Mouse (Mus musculus): Measurements from ENCODE around the gene Nalcn.
A peak's percentile ranks its signal among the peaks of the same experiment; 100 is the strongest.

The Nalcn gene

DNA sequence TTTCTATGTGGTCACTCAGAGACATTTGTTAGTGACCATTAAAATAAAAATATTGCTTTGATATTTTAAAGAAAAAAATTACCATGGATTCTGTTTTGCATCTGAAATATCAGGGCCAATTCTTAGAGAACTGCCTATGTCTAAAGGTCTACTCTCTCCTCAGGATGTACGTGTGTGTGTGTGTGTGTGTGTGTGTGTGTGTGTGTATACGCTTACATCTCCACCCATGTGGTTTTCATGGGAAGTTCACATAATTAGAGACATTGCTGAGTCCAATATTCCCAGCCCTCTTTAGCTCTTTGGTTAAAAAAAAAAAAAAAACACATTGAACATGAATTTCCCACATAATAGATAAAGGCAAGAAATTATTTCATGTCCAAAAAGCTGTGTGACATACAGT lies 114.0 kb downstream of the Nalcn start:
- no peak for DNase-seq (ENCODE audit: low spot score)

DNA sequence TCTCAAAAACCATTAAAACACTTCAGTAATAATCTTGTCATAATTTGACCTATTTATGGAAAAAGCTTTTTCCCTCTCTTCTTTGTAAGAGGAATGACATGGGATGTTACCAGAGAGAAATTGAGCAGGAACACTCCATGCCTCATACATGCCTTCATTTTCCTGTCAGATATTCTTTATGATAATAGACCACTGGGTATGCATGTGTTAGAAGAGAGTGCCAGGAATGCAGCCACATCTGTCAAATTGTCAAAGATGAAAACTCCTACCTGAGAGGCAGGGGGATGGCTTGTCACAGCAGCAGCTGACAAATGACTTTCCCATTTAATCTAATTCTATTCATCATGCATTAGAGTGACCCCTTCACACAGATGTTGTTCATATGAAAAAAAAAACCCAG lies 131.4 kb downstream of the Nalcn start:
- DNase-seq (ENCODE audit: low spot score): no peak

DNA sequence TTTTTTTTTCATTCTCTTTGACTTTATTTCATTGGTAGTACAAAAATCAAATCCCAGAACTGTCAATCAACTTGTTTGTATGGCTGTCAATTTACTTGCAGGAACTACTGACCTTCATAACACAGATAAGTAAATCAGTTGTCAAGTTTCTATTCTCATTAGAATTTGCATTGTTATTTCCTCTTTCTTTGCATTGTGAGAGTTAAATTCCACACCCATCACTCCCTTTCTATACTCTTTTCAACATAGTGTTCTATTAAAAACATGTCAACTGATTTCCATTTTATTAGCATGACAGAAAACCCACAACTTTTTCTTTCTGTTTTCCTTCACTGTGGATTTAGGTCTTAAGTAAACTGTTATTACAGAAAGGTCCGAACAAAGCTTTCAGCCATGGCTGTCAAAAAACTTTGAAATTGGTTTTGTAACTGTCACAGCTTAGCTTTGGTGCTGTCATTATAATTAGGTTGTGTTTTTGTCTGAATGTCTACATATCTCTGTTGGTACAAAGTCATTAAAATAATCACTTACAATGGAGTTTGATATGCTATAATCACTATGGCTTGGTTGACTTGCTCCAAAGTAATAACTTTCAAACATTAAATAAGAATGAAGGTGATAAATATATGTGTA lies 138.3 kb downstream of the Nalcn start:
- no peak for DNase-seq (ENCODE audit: low spot score)

DNA sequence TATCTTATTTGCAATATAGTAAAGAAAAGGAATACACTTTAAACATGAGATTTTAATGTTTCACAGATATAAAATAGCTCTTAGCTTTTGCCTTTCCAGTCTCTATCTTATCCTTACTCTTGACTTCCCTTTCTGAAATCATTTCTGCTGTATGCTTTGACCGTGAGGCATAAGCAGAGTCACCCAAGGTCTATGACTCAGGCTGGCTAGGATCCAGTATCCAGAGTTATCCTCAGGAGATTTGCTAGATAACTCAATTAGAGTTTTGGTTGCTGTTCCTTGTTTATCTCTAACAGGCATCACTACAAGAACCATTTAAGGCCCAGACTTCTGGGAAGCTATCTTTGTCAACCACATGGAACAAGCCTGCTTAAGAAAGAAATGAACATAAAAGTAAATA lies 164.9 kb downstream of the Nalcn start:
- no peak for DNase-seq (ENCODE audit: low spot score)

DNA sequence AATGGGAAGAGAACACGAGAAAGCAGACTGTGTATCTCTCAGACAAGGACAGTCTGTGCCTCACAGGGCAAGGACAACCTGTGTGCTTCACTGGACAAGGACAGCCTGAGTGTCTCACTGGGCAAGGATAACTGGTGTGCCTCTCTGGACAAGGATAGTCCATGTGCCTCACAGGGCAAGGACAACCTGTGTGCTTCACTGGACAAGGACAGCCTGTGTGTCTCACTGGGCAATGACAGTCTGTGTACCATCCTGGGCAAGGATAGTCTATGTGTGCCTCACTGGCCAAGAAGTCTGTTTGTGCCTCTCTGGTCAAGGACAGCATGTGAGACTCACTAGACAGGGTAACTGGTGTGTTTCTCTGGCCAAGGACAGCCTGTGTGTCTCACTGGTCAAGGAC lies 180.9 kb downstream of the Nalcn start:
- DNase-seq (ENCODE audit: low spot score): no peak

DNA sequence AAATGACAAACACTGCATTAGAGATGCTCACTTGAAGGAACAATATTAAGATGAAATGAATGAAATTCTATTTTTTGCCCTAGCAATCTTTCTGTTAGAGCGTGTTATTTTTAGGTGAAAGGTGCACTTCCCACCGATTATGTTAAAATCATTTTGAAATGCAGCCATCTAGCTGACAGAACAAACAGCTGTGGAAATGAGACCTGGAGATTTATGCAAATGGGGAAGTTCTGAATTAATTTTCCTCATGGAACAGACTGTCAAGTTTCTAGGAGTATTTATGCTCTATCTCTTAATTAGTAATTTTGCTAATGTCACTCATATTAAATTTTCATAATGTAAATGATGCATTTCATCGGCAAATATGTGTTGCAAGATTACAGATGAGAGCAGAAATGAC lies 191.4 kb downstream of the Nalcn start:
- no peak for DNase-seq (ENCODE audit: low spot score)

DNA sequence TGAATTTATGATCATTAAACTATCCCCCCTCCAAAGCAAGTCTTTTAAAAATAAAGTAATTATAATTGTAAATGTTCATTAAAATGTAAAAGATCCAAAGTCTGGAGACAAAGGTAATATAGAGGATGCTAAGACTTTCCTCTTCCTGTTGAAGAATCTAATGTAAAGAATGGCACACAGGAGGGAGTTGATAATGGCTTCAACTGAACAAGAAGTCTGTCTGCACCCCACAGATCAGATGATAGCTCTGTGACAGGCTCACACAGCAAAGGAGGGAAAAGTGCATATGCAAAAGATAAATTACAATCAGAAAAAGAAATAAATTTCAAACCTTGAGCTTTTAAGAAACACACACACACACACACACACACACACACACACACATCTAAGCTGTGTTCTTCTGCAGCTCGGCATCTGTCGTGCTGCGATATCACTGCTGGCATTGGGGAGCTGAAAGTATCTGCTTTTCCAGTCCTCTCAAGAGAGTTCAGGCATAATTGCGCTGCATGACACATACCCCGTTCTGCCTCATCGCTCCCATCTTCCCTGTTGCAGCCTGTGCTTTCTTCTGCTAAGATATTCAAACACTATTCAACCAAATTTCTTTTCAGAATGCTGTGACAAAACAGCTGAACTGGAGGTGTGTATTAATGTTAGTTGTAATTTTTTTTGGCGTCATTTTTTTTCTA lies 250.6 kb downstream of the Nalcn start:
- DNase-seq (ENCODE audit: low spot score): no peak

DNA sequence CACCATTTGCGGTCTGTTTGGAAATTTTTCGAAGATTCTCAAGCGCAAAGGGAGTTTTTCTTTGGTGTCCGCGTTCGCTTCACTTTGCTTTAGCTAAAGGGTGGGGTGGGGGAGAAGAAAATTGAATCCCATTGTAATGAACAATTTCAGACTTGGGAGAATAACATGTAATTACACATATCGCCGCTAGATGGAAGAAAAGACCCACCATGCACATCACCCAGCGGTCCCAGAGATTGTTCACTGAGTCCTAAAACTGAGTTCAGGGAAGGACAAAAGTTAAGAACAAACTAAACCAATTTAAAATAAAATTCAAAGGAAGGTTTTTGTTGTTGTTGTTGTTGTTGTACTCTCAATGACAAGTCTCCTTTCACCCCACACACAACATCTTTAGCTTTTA lies 255.4 kb downstream of the Nalcn start:
- DNase-seq (ENCODE audit: low spot score): no peak

DNA sequence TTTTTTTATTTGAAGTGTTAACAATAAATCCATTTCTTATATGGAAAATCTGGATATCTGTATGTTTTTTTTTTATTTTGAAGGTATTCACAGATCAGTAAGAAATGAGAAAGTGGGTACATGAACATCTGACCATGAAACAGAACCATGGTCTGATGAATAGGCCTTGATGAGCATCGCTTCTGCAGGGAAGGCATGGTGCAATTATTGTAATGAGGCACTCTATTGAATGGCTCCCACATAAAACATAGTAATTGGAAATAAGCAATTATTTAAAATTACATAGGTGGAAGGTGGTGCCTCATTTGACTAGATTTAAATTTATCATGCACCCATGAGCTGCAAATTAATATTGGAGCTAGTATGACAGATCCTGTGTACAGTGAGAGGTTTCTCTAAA lies 267.3 kb downstream of the Nalcn start:
- DNase-seq (ENCODE audit: low spot score): no peak

DNA sequence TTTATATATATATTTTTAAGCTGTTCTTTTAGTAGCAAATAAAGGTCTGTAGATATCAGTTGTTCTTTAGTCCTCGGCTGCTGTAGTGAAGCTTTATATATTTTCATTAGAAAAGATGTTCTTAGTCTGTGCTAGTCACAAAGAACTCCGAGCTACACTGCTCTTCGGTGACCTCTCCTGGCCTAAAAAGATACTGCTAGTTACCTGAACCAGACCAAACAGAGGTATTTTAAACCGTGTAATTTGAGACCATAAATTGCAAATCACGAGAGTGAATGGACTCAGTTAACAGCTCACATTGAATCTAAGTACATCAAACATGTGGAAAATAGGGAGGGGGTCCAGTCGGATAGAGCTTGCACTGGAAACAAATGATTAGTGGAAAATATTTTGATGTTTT lies 274.0 kb downstream of the Nalcn start:
- DNase-seq (ENCODE audit: low spot score): peak; percentile 4

DNA sequence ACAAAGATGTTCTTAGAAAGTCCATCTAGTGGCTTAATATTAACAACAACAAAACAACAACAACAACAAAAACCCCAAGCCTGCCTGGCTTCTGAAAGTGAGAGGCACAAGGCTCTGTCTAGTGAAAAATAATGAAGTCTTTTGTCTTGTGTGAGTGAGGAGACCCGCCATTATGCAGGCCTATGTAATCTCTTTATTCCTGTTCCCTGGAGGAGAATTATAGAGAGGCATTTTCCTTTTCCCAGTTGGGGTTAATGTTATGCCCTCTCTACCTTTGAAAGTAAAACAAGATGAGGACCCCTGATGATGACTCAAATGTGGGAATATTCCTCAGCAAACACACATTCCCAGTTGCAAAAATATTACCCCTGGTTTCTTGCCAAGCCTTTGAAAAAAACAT lies 295.1 kb downstream of the Nalcn start:
- DNase-seq (ENCODE audit: low spot score): no peak

DNA sequence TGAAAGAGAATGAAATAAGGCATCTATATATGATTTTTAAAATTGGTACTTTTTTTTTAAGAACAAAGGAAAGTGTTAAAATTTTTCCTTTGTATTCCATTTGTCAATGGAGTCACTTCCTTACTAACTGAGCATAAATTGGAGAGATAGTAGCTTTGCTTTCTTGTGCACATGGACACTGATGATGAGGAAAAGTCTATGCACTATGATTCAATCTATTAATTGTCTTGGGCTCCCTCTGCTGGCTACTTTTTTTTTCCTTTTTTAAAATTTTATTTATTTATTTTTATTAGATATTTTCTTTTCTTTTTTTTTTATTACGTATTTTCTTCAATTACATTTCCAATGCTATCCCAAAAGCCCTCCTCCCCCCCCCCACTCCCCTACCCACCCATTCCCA lies 312.6 kb downstream of the Nalcn start:
- no peak for DNase-seq (ENCODE audit: low spot score)

DNA sequence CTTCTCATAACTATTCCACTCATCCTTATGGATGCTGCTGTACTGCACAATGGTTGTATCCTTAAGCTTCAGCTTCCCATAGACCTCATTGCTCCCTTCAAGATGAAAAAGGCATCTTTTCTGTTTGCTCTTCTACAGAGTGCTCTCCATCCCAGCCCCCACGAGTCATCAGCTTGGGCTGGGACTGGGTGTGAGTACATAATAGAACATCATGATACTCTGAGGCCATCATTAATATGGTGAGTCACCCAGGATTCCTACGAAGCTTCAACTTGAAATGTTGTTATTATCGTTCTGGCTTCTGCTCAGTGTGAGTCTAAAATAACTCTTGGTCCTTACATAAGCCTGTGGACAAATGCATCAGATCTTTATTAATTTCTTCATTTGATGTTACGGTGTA lies 314.6 kb downstream of the Nalcn start:
- no peak for DNase-seq (ENCODE audit: low spot score)

DNA sequence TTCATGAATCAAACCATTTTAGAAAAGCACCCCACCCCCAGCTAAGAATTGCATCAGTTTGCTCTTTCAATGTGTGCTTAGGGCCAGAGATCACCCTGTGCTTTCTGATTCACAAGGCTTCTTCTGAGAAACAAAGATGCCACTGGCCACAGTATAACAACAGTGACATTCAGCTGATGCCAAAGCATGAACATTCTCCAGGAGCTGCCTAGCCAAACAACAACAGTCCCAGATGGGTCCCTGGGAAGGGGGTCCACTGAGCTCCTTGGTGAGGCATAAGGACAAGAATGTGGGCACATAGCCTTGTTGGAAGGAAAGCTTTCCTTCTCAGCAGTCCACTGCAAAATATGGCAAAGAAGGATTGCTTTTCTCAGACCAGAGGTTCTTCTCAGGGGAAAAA lies 330.9 kb downstream of the Nalcn start:
- no peak for DNase-seq (ENCODE audit: low spot score)

DNA sequence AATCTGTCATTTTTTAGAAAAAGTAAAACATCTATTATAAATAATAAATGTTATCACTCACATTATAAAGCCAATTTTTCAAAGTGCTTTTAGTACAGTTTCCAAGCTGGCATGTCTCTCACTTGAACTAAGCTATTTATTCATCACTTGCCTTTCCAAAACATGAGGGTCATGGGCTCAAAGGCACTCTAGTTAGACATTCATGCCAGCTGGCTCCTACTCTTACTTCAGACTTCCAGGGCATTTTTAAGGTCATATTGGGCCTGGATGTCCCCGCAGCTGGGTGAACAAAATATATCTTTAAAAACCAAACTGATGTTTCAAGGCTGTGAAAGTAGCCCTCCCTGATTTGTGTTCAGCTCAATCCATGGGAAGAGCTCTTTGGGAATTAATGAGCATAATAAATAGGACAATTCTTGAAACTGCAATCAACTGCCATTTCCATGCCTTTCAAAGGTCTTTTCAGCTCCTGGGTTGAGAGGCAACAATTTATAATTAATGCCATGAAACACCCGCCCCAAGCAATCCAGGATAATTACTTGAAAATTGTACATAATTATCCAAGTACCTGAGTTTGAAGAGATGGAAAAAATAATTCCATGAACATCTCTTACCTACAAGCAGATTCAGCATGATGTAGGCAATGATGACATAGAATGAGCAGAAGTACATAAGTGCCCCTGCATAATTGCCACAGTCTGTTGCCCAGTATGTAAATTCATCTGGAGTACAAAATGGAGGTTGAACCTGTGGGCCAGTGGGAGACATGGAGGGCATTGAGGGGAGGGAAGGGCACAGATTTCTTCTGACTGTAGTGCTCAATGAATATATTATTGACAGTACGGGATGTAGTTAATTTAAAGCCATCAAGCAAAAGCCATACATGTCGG lies 335.6 kb downstream of the Nalcn start:
- no peak for DNase-seq (ENCODE audit: low spot score)

DNA sequence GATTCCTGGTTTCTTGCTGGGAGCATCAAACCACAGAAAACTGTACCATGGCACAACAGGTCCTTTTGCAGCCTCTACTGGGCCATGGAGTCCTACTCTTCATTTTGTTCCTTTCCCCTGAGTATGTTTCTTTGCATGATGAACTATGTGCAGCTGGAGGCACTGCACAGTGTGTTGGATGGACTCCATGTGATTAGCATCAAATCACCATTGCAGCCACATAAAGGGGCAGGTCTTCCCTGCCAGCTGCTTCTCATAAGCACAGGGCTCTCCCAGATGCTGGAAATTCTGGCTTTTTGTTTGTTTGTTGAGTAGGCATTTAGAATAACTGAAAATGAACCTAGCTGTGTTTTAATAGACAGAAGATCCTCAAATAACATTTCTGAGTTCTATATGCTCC lies 344.8 kb downstream of the Nalcn start:
- no peak for DNase-seq (ENCODE audit: low spot score)

DNA sequence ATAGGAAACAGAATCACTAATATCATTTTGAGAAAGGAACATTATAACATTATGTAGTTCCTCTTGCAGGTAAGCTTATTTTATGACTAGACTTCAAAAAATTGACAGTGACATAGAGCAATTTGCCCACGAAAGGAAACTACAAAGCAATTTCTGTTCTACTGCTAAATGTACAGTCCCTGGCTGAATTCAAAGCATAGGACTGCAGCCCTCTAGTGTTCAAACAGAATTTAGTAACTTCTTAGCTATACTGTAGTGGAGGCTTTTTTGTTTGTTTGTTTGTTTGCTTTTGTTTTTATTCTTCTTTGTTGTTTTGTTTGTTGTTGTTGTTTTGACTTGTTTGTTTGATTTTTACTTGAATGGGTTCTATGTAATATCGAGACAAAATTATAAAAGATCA lies 354.8 kb downstream of the Nalcn start:
- DNase-seq (ENCODE audit: low spot score): no peak

DNA sequence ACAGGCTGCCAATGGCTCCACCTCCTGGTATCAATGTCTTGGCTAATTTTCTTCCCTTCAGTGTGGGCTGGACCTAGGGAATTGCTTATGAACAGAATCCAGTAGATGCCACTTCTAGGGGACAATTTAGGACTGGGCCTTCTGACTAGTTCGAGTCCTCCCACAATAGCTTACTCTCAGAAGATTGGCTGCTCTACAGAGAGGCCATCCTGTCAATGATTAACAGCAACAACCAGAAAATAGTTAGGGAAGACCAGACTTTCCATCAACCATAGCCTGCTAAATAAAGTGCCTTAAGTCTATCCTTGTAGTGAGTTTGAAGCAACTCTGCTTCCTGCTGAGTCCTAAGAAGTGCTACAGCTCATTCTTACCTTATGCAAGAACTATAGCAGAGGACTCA lies 386.2 kb downstream of the Nalcn start:
- DNase-seq (ENCODE audit: low spot score): no peak

DNA sequence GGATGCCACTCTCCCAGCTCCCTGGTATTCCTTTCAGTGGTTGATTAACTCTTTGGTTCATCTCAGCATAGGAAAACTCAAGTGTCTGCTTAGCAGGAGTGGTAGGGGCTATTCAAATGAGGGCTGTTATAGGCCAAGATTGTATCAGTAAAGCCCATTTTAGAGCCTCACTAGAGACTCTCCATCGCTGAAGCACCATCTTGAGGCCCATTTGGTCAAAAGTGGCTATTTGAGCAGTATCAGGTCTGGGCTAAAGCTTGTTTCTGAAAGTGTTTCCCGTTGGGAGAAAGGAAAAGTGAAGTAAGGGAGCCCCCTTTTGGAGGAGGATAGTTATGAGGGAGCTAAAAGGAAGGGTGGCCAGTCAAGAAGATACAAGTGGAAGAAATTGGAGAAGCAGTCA lies 387.0 kb downstream of the Nalcn start:
- peak; percentile 32 for DNase-seq (ENCODE audit: low spot score)

DNA sequence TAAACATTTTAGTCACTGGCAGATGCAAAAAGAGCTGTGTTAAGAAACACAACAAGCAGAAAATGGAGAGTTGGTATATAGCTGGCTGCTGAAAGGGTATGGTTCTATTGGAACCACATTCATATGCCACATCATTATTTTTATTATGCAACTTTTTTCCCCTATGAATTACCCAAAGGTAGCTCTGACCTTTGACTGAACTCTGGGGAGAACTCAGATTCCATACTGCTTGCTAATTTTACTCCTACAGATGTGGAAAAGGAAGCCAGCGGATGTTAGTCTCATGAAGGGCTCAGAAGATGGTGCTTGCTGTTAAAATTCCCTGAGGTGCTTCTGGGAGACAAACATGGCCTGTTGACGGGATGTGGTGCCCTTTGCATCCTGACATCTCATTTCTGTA lies 389.9 kb downstream of the Nalcn start:
- no peak for DNase-seq (ENCODE audit: low spot score)

DNA sequence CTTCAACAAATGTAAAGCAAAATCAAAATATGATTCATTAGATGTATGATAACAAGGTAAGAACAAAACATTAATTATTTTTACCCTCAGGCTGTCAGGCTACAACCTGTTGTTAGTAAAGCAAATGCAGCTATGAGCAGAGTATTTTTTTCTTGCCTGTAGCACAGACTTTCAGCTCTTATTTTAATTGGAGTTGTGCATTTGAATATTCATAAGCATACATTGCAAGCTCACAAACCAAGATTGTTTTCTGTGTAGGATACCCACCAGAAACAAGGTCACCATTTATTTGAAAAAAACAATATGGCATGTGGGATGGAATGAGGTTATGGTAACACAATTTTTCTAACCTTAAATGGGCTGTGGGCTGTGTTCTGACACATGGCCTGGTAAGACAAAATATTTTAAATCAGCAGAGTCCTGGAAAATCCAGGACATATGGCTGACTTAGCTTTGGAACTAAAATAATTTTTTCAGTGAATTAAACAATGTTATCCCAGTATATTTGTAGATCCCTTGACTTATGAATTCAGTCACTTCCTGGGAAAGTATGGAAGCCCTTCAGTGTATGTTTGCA lies 394.2 kb downstream of the Nalcn start:
- no peak for DNase-seq (ENCODE audit: low spot score)
